Mouse (Mus musculus) small intestine, adult 2 months (tissue): ENCODE measurements at regions not wholly inside any gene's neighbourhood (a gene's known extent, or its start where the extent isn't known, plus 50 kb on each side); places are given as distances from the start of the nearest gene placed in this dataset.

Source experiments
- CTCF ChIP-seq: fragments of 200-500 bp; IDR thresholded peaks from 2 replicates; pipeline ENCODE4 v1.5.1; 2012; ENCODE audit warnings: low read depth, mild to moderate bottlenecking, control low read depth, inconsistent platforms, low read length, moderate library complexity, mixed read lengths; ENCODE audit not compliant: insufficient replicate concordance, insufficient read length; ENCODE audit errors: extremely low read depth
- POLR2A ChIP-seq: fragments of 200-500 bp; IDR thresholded peaks from 2 replicates; pipeline ENCODE4 v1.6.1; 2012; ENCODE audit warnings: low read depth, mild to moderate bottlenecking, control low read depth, inconsistent platforms, low read length, moderate library complexity

DNA sequence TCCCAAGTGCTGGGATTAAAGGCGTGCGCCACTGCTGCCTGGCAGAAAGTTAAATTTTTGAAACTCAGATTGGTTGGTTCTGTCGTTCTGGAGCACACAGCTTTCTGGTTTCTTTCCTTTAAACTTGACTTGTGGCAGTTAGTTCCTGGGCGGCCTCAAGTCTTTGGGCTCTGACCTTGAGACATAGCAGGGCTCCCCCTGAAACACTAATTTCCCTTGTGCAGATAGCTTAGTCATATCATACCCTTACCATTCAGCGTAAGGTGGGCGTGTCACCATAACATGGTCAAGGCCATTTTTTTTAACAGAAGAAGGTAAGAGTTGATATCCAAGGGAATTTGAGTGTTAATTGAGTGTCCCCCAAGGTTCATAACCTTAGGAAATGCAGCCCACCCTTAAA, 140.3 kb upstream of the Ubr2 start:
- TF ChIP-seq CTCF (no peak), POLR2A (no peak)
